Mouse (Mus musculus): ENCODE data around the gene Sgpp2.

- no peak for TF ChIP-seq POLR2A (IDR thresholded peaks at IDR 0.05; ENCODE audit: insufficient read depth, low read depth, low read length)
- no peak for TF ChIP-seq CTCF (IDR thresholded peaks at IDR 0.05; ENCODE audit: insufficient read depth, low read depth, low read length)
Observed at GRCm38 (mm10) chr1:78373836-78374235, 63.7 kb downstream of the Sgpp2 start.

Data from olfactory bulb, adult 2 months (tissue).